Mouse (Mus musculus): ENCODE measurements around the gene Ehbp1. TPM values are rescaled to one million over a fixed set of nuclear protein-coding genes. Genes with fewer than 3 reads are reported as not detected.

The Ehbp1 gene
- polyA plus RNA-seq, 1 experiment from 2014 or later = 12.2 TPM

DNA sequence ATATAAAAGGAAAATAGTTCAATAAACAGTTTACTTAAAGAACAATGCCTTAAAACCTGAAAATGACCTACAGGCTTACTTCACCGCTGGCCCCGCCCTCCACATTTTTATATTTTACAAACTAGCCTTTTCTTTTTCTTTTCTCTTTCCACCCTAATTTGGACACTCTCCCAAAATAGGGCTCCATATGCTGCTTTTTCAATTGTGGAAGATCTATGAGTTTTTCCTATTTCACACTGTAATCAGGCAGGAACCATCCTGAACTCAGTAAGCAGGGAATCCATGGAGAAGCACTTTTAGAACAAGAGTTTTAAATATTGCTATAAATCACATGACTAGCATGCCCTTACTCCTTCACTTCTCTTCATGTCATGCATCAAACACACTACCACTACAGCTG, 216.9 kb downstream of the Ehbp1 start:
- Histone ChIP-seq H3K4me2 (ENCODE audit: low read length) (no peak overlapping the region), H3K27me3 (replicated peaks; ENCODE audit: control insufficient read depth, insufficient read depth, low read length) (no peaks in the 10 kb centered on the region), H3K4me1 (replicated peaks; ENCODE audit: control insufficient read depth, insufficient read depth, low read length) (no peaks in the 10 kb centered on the region), H3K36me3 (ENCODE audit: control insufficient read depth, insufficient read depth, low read length) (no peaks in the 10 kb centered on the region), H3K4me3 (ENCODE audit: low read depth, low read length) (no peak overlapping the region), H3K27ac (ENCODE audit: low read depth) (no peak overlapping the region), H3K9ac (ENCODE audit: low read length) (no peak overlapping the region), H3K9me3 (ENCODE audit: control insufficient read depth, low read length) (no peaks in the 10 kb centered on the region)
- DNase-seq (ENCODE audit: low spot score) (no peak), ATAC-seq (replicated peaks; ENCODE audit: low FRiP score, low TSS enrichment, low read depth) (no peak)
- 96% methylated on average over 2 of the region's 2 CpGs for WGBS

DNA sequence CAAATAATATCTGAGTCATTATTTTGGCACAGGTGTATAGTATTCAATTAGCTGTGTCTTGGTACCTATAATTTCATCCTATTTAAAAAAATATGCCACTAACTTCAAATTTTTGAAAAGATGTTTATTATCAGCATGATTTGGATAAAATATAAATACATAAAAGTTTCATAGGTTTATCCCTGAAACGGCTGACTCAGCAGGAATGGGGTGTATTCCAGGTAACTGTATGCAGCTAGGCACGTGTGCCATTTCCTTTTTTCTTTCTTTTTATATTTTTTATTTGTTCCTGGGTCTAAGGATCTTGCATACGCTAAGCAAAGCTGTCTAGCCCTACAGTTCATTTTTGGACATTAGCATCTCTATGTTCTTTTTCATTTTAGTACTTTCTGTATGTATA, 223.2 kb downstream of the Ehbp1 start:
- Histone ChIP-seq H3K9ac (ENCODE audit: low read length) (no peak overlapping the region), H3K36me3 (ENCODE audit: control insufficient read depth, insufficient read depth, low read length) (no peaks in the 10 kb centered on the region), H3K4me1 (replicated peaks; ENCODE audit: control insufficient read depth, insufficient read depth, low read length) (no peaks in the 10 kb centered on the region), H3K4me2 (ENCODE audit: low read length) (no peak overlapping the region), H3K9me3 (ENCODE audit: control insufficient read depth, low read length) (no peaks in the 10 kb centered on the region), H3K27ac (ENCODE audit: low read depth) (no peak overlapping the region), H3K27me3 (replicated peaks; ENCODE audit: control insufficient read depth, insufficient read depth, low read length) (no peaks in the 10 kb centered on the region), H3K4me3 (ENCODE audit: low read depth, low read length) (no peak overlapping the region)
- ATAC-seq (replicated peaks; ENCODE audit: low FRiP score, low TSS enrichment, low read depth) (no peak), DNase-seq (ENCODE audit: low spot score) (no peak)
- WGBS = 89% methylated on average over 3 of the region's 3 CpGs

GRCm38 (mm10) chr11:22112161-22112560, 229.9 kb downstream of the Ehbp1 start:
- Histone ChIP-seq H3K4me1 (replicated peaks; ENCODE audit: control insufficient read depth, insufficient read depth, low read length) (no peaks in the 10 kb centered on the region), H3K27me3 (replicated peaks; ENCODE audit: control insufficient read depth, insufficient read depth, low read length) (no peaks in the 10 kb centered on the region), H3K9me3 (ENCODE audit: control insufficient read depth, low read length) (no peaks in the 10 kb centered on the region), H3K4me3 (ENCODE audit: low read depth, low read length) (no peak overlapping the region), H3K4me2 (ENCODE audit: low read length) (no peak overlapping the region), H3K9ac (ENCODE audit: low read length) (no peak overlapping the region), H3K27ac (ENCODE audit: low read depth) (no peak overlapping the region), H3K36me3 (ENCODE audit: control insufficient read depth, insufficient read depth, low read length) (no peaks in the 10 kb centered on the region; the same call in 1 of the 2 replicates)
- ATAC-seq (replicated peaks; ENCODE audit: low FRiP score, low TSS enrichment, low read depth) (no peak), DNase-seq (ENCODE audit: low spot score) (no peak)
- 95% methylated on average over 3 of the region's 3 CpGs for WGBS

DNA sequence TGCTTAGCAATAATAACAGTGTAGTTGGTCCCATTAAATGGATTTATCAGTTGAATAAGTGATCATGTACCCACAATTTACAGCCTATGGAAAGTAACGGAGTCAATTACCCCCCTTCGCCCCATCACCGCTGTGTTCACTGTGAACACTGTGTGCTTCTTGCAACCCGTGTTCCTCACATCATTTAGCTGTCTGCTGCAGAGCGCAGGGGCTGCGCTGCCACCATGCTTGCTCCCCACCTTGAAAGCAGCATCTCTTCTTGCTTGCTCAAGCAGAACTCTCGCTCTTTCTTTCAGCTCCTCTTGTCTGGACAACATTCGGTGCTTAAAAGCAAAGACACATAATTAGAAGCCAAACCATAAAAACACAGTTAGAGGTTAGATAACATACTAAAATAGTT, 252.7 kb downstream of the Ehbp1 start:
- no peak for ATAC-seq (replicated peaks; ENCODE audit: low FRiP score, low TSS enrichment, low read depth)
- H3K4me3 ChIP-seq (ENCODE audit: low read depth, low read length) = no peak overlapping the region
- H3K36me3 ChIP-seq (ENCODE audit: control insufficient read depth, insufficient read depth, low read length) = no peaks in the 10 kb centered on the region; the same call in 1 of the 2 replicates
- H3K9me3 ChIP-seq (ENCODE audit: control insufficient read depth, low read length) = no peaks in the 10 kb centered on the region
- no peak for DNase-seq (ENCODE audit: low spot score)
- H3K9ac ChIP-seq (ENCODE audit: low read length) = no peak overlapping the region
- no peak overlapping the region for H3K27ac ChIP-seq (ENCODE audit: low read depth)
- no peaks in the 10 kb centered on the region for H3K4me1 ChIP-seq (replicated peaks; ENCODE audit: control insufficient read depth, insufficient read depth, low read length)
- 91% methylated on average over 8 of the region's 8 CpGs for WGBS
- no peak overlapping the region for H3K4me2 ChIP-seq (ENCODE audit: low read length)
- H3K27me3 ChIP-seq (replicated peaks; ENCODE audit: control insufficient read depth, insufficient read depth, low read length) = no peaks in the 10 kb centered on the region

GRCm38 (mm10) chr11:22063352-22063751, 278.7 kb downstream of the Ehbp1 start:
- Histone ChIP-seq H3K4me3 (ENCODE audit: low read depth, low read length) (no peak overlapping the region), H3K36me3 (ENCODE audit: control insufficient read depth, insufficient read depth, low read length) (peaks cover 25% of the 10 kb centered on the region), H3K9ac (ENCODE audit: low read length) (no peak overlapping the region), H3K4me2 (ENCODE audit: low read length) (no peak overlapping the region), H3K27ac (ENCODE audit: low read depth) (no peak overlapping the region), H3K9me3 (ENCODE audit: control insufficient read depth, low read length) (no peaks in the 10 kb centered on the region), H3K27me3 (replicated peaks; ENCODE audit: control insufficient read depth, insufficient read depth, low read length) (no peaks in the 10 kb centered on the region), H3K4me1 (replicated peaks; ENCODE audit: control insufficient read depth, insufficient read depth, low read length) (no peaks in the 10 kb centered on the region)
- WGBS = 64% methylated on average over 2 of the region's 2 CpGs
- DNase-seq (ENCODE audit: low spot score) = no peak
- ATAC-seq (replicated peaks; ENCODE audit: low FRiP score, low TSS enrichment, low read depth) = no peak

GRCm38 (mm10) chr11:22061660-22062059, 280.4 kb downstream of the Ehbp1 start:
- 78% methylated on average over 4 of the region's 4 CpGs for WGBS
- H3K4me1 ChIP-seq (replicated peaks; ENCODE audit: control insufficient read depth, insufficient read depth, low read length) = no peaks in the 10 kb centered on the region
- H3K4me2 ChIP-seq (ENCODE audit: low read length) = no peak overlapping the region
- DNase-seq (ENCODE audit: low spot score) (no peak), ATAC-seq (replicated peaks; ENCODE audit: low FRiP score, low TSS enrichment, low read depth) (no peak)
- no peak overlapping the region for H3K4me3 ChIP-seq (ENCODE audit: low read depth, low read length)
- no peak overlapping the region for H3K27ac ChIP-seq (ENCODE audit: low read depth)
- peaks cover 19% of the 10 kb centered on the region; the same call in 1 of the 2 replicates for H3K36me3 ChIP-seq (ENCODE audit: control insufficient read depth, insufficient read depth, low read length)
- H3K27me3 ChIP-seq (replicated peaks; ENCODE audit: control insufficient read depth, insufficient read depth, low read length) = no peaks in the 10 kb centered on the region
- H3K9ac ChIP-seq (ENCODE audit: low read length) = no peak overlapping the region
- H3K9me3 ChIP-seq (ENCODE audit: control insufficient read depth, low read length) = no peaks in the 10 kb centered on the region

DNA sequence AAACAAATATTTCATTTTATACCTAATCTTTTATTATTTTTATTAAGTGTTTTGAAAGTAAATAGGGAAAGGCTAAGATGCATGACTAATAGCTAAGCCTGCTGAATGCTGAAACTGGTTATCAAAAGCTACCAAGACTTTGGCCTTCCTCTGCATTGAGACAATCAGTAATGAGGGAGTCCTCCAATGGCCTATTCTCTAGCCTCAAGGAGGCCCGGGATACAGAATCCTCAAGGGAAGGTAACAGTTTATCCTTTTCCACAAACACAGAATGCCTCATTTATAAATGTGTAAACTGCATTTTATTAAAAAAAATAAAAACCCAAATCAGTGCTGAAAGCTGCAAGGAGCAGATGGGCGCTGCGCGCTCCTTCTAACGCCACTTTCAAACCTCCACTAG, 284.6 kb downstream of the Ehbp1 start:
- 92% methylated on average over 5 of the region's 5 CpGs for WGBS
- Histone ChIP-seq H3K9ac (ENCODE audit: low read length) (no peak overlapping the region), H3K4me3 (ENCODE audit: low read depth, low read length) (no peak overlapping the region), H3K36me3 (ENCODE audit: control insufficient read depth, insufficient read depth, low read length) (peaks cover 16% of the 10 kb centered on the region; the same call in 1 of the 2 replicates), H3K27me3 (replicated peaks; ENCODE audit: control insufficient read depth, insufficient read depth, low read length) (no peaks in the 10 kb centered on the region), H3K4me2 (ENCODE audit: low read length) (no peak overlapping the region), H3K27ac (ENCODE audit: low read depth) (no peak overlapping the region), H3K4me1 (replicated peaks; ENCODE audit: control insufficient read depth, insufficient read depth, low read length) (no peaks in the 10 kb centered on the region), H3K9me3 (ENCODE audit: control insufficient read depth, low read length) (no peaks in the 10 kb centered on the region)
- DNase-seq (ENCODE audit: low spot score) (no peak), ATAC-seq (replicated peaks; ENCODE audit: low FRiP score, low TSS enrichment, low read depth) (no peak)

DNA sequence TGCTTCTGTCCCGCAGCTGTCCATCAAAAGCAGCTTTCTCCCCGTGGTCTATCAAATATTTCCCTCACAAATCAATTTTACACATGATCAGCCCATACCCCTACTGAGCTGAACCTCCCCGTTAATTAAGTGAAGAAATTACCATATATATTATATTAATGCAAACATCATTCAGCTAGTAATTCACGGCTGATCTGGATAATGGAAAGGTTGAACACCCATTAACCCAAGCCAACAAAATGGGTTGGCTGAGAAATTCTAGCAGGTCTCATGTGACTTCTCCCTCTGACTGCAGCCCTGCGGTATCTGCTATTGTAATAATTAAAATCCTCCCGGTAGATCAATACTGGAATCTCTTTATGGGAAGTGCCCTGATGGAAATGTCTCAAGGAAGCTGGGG, 286.2 kb downstream of the Ehbp1 start:
- H3K4me1 ChIP-seq (replicated peaks; ENCODE audit: control insufficient read depth, insufficient read depth, low read length) = no peaks in the 10 kb centered on the region
- no peak overlapping the region for H3K9ac ChIP-seq (ENCODE audit: low read length)
- ATAC-seq (replicated peaks; ENCODE audit: low FRiP score, low TSS enrichment, low read depth) (no peak), DNase-seq (ENCODE audit: low spot score) (no peak)
- no peak overlapping the region for H3K27ac ChIP-seq (ENCODE audit: low read depth)
- H3K4me3 ChIP-seq (ENCODE audit: low read depth, low read length) = no peak overlapping the region
- peaks cover 16% of the 10 kb centered on the region; the same call in 1 of the 2 replicates for H3K36me3 ChIP-seq (ENCODE audit: control insufficient read depth, insufficient read depth, low read length)
- H3K4me2 ChIP-seq (ENCODE audit: low read length) = no peak overlapping the region
- 88% methylated on average over 6 of the region's 6 CpGs for WGBS
- no peaks in the 10 kb centered on the region for H3K9me3 ChIP-seq (ENCODE audit: control insufficient read depth, low read length)
- H3K27me3 ChIP-seq (replicated peaks; ENCODE audit: control insufficient read depth, insufficient read depth, low read length) = no peaks in the 10 kb centered on the region

GRCm38 (mm10) chr11:22053034-22053668, 288.9 kb downstream of the Ehbp1 start:
- no peaks in the 10 kb centered on the region for H3K9me3 ChIP-seq (ENCODE audit: control insufficient read depth, low read length)
- DNase-seq (ENCODE audit: low spot score) = no peak
- no peak for ATAC-seq (replicated peaks; ENCODE audit: low FRiP score, low TSS enrichment, low read depth)
- H3K27me3 ChIP-seq (replicated peaks; ENCODE audit: control insufficient read depth, insufficient read depth, low read length) = no peaks in the 10 kb centered on the region
- no peak overlapping the region for H3K27ac ChIP-seq (ENCODE audit: low read depth)
- H3K36me3 ChIP-seq (ENCODE audit: control insufficient read depth, insufficient read depth, low read length) = 0 out of 2 replicates have a peak, but pooled peaks cover 10% of the 10 kb centered on the region
- H3K4me2 ChIP-seq (ENCODE audit: low read length) = no peak overlapping the region
- 80% methylated on average over 10 of the region's 10 CpGs for WGBS
- H3K4me1 ChIP-seq (replicated peaks; ENCODE audit: control insufficient read depth, insufficient read depth, low read length) = no peaks in the 10 kb centered on the region
- no peak overlapping the region for H3K9ac ChIP-seq (ENCODE audit: low read length)
- no peak overlapping the region for H3K4me3 ChIP-seq (ENCODE audit: low read depth, low read length)

Measured in intestine, embryonic 14.5 days (tissue).